Mouse (Mus musculus) liver, embryonic 16.5 days (tissue): ENCODE data around the gene Bmpr1a. TPM values are rescaled to one million over a fixed set of nuclear protein-coding genes. Genes with fewer than 3 reads are reported as not detected.
A peak's percentile ranks its signal among the peaks of the same experiment; 100 is the strongest.

Source experiments
- ATAC-seq: fragments of 200-750 bp; cut with Nextera tagmentation; 2 replicates; pipeline ENCODE4 v1.8.0; 2017; ENCODE audit warnings: low read depth, mild to moderate bottlenecking, moderate number of reproducible peaks, moderate library complexity
- H3K27ac ChIP-seq: fragments of 300-500 bp; sonication (generic); 2 replicates; pipeline ENCODE4 v1.5.1; 2014; ENCODE audit warnings: mild to moderate bottlenecking, low read length
- H3K27me3 ChIP-seq: fragments of 300-500 bp; sonication (generic); 2 replicates; pipeline ENCODE4 v1.6.1; 2014; ENCODE audit warnings: low read depth, low read length, mixed read lengths; ENCODE audit not compliant: control insufficient read depth, insufficient read depth
- H3K36me3 ChIP-seq: fragments of 300-500 bp; sonication (generic); 2 replicates; pipeline ENCODE4 v1.6.1; 2014; ENCODE audit warnings: mild to moderate bottlenecking; ENCODE audit not compliant: control insufficient read depth, insufficient read depth
- H3K4me1 ChIP-seq: fragments of 300-500 bp; sonication (generic); 2 replicates; pipeline ENCODE4 v1.6.1; 2014; ENCODE audit warnings: low read depth, low read length, mixed read lengths; ENCODE audit not compliant: control insufficient read depth
- H3K4me2 ChIP-seq: fragments of 300-500 bp; sonication (generic); 2 replicates; pipeline ENCODE4 v1.6.1; 2014; ENCODE audit warnings: low read depth, low read length, mixed read lengths
- H3K4me3 ChIP-seq: fragments of 300-500 bp; sonication (generic); 2 replicates; pipeline ENCODE4 v1.5.1; 2014; ENCODE audit warnings: low read depth, mild to moderate bottlenecking, low read length
- H3K9ac ChIP-seq: fragments of 300-500 bp; sonication (generic); 2 replicates; pipeline ENCODE4 v1.6.1; 2014; ENCODE audit warnings: low read depth, low read length
- H3K9me3 ChIP-seq: fragments of 300-500 bp; sonication (generic); replicated peaks from 2 replicates; pipeline ENCODE4 v1.6.1; 2016; ENCODE audit warnings: low read length; ENCODE audit not compliant: control insufficient read depth
- WGBS: fragments of 180-500 bp; shearing (Covaris S2); extraction: QIAGEN DNeasy Blood & Tissue Kit; methylation state at CpG from one replicate; pipeline ENCODE4 v1.1.7; 2014; ENCODE audit not compliant: insufficient replicate concordance; 5-methylcytosine and 5-hydroxymethylcytosine counted together
- polyA plus RNA-seq: library from polyadenylated mRNA; unstranded; fragments of >200 nt; fragmentation: Nextera tagmentation; extraction: Ambion mirVana; gene quantifications from 2 replicates; pipeline ENCODE4 v1.2.1, GENCODE M21; 2015

Gene Bmpr1a
- polyA plus RNA-seq, 1 experiment from 2014 or later, result 3.0 TPM

- H3K4me1 ChIP-seq, result no peaks in the 10 kb centered on the region
- H3K27ac ChIP-seq, result peak overlapping the region; percentile 80
- H3K9me3 ChIP-seq, result no peaks in the 10 kb centered on the region
- no peaks in the 10 kb centered on the region for H3K36me3 ChIP-seq
- H3K9ac ChIP-seq, result peak overlapping the region; percentile 62
- H3K4me2 ChIP-seq, result peak overlapping the region; percentile 75
- H3K27me3 ChIP-seq, result peaks cover 44% of the 10 kb centered on the region
- peak; percentile 19 for ATAC-seq
- peak overlapping the region; percentile 67 for H3K4me3 ChIP-seq
- WGBS, result under 1% methylated on average over 58 of the region's 77 CpGs
Measured at GRCm38 (mm10) chr14:34501804-34502474, 1.2 kb downstream of the Bmpr1a start.

DNA sequence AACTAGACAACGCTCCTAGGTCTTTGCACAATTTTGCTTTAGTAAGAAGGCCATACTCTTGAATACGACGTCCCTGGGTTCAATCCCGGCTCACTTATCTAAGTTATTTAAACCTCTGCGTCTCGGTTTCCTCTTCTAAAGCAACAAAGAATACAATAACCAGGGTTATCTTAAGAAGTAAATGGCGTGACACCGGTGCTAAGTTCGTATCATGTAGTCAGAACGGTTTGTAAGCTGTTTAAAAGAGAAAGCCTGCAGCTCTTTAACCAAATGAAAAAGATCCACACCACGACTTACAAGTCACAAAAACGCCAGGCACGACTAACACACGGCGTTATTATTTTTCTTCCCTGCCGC, 1.7 kb downstream of the Bmpr1a start:
- peak overlapping the region; percentile 80; the same call in 1 of the 2 replicates for H3K27ac ChIP-seq
- under 1% methylated on average over 16 of the region's 16 CpGs for WGBS
- H3K9ac ChIP-seq, result peak overlapping the region; percentile 62; the same call in 1 of the 2 replicates
- H3K4me3 ChIP-seq, result peak overlapping the region; percentile 67
- no peaks in the 10 kb centered on the region for H3K9me3 ChIP-seq
- ATAC-seq, result no peak
- peaks cover 43% of the 10 kb centered on the region for H3K27me3 ChIP-seq
- no peaks in the 10 kb centered on the region for H3K4me1 ChIP-seq
- no peaks in the 10 kb centered on the region for H3K36me3 ChIP-seq
- H3K4me2 ChIP-seq, result peak overlapping the region; percentile 75; the same call in 1 of the 2 replicates

GRCm38 (mm10) chr14:34500309-34500708, 2.8 kb downstream of the Bmpr1a start:
- Histone ChIP-seq H3K4me2 (no peak overlapping the region), H3K9ac (no peak overlapping the region), H3K27me3 (peaks cover 41% of the 10 kb centered on the region), H3K9me3 (no peaks in the 10 kb centered on the region), H3K4me3 (no peak overlapping the region), H3K4me1 (no peaks in the 10 kb centered on the region), H3K36me3 (no peaks in the 10 kb centered on the region), H3K27ac (no peak overlapping the region)
- 22% methylated on average over 4 of the region's 4 CpGs for WGBS
- ATAC-seq, result no peak

- Histone ChIP-seq H3K27me3 (peaks cover 41% of the 10 kb centered on the region), H3K4me2 (no peak overlapping the region), H3K4me1 (no peaks in the 10 kb centered on the region), H3K4me3 (no peak overlapping the region), H3K36me3 (no peaks in the 10 kb centered on the region), H3K9ac (no peak overlapping the region), H3K27ac (no peak overlapping the region), H3K9me3 (no peaks in the 10 kb centered on the region)
- 49% methylated on average over 4 of the region's 4 CpGs for WGBS
- ATAC-seq, result no peak
Measured at GRCm38 (mm10) chr14:34499664-34500063, 3.5 kb downstream of the Bmpr1a start.

GRCm38 (mm10) chr14:34497346-34497745, 5.8 kb downstream of the Bmpr1a start:
- WGBS, result 49% methylated on average over 3 of the region's 3 CpGs
- H3K4me1 ChIP-seq, result no peaks in the 10 kb centered on the region
- H3K27me3 ChIP-seq, result peaks cover 19% of the 10 kb centered on the region
- H3K27ac ChIP-seq, result no peak overlapping the region
- H3K36me3 ChIP-seq, result no peaks in the 10 kb centered on the region
- no peak overlapping the region for H3K9ac ChIP-seq
- no peak for ATAC-seq
- H3K4me3 ChIP-seq, result no peak overlapping the region
- H3K4me2 ChIP-seq, result no peak overlapping the region
- H3K9me3 ChIP-seq, result no peaks in the 10 kb centered on the region

GRCm38 (mm10) chr14:34493682-34494081, 9.5 kb downstream of the Bmpr1a start:
- Histone ChIP-seq H3K4me3 (no peak overlapping the region), H3K9ac (no peak overlapping the region), H3K9me3 (no peaks in the 10 kb centered on the region), H3K27me3 (no peaks in the 10 kb centered on the region), H3K27ac (no peak overlapping the region), H3K36me3 (no peaks in the 10 kb centered on the region), H3K4me2 (no peak overlapping the region), H3K4me1 (no peaks in the 10 kb centered on the region; the same call in 1 of the 2 replicates)
- 45% methylated on average over 3 of the region's 3 CpGs for WGBS
- ATAC-seq, result no peak

DNA sequence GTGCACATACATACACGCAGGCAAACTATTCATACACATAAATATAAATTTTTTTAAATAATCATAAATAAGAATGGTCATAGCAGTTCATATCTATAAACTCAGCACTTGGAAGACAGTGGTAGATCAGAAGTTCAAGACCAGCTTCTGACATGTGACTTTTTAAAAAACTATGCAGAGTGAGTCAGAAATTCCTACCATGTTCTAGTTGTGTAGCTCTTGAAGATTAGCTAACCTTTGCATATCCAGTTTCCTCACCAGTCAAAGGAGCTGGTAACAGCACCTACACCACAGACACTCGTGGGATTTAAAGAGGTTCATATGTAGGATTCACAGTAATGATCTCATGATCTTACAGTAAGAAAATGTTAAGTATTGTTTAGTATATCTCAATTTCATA, 10.5 kb downstream of the Bmpr1a start:
- no peak for ATAC-seq

DNA sequence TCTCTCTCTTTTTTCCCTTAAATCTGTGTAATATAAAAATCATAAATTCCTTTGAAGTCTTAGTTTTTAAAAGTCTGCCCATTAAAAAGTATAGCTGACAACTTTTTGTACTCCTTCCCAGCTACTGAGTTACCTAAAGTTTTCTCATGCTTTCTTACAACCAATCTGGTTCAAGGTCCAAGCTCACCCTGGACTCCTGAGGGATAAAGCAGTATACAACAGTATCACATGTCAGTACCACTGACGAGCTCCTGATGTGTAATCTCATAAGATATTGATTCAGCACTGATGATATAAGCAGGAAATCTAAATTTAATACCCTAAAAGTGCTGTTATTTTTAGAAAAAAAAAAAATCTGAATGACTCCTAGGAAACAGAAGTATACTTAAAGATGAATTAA, 12.2 kb downstream of the Bmpr1a start:
- Histone ChIP-seq H3K4me1 (no peaks in the 10 kb centered on the region; the same call in 1 of the 2 replicates), H3K4me3 (no peak overlapping the region), H3K9me3 (no peaks in the 10 kb centered on the region), H3K36me3 (no peaks in the 10 kb centered on the region), H3K27me3 (no peaks in the 10 kb centered on the region), H3K4me2 (no peak overlapping the region), H3K9ac (no peak overlapping the region), H3K27ac (no peak overlapping the region)
- 20% methylated on average over 1 of the region's 1 CpGs for WGBS
- ATAC-seq, result no peak

More for the DNA sequence above, 10.5 kb downstream of the Bmpr1a start:
- Histone ChIP-seq H3K27ac (no peak overlapping the region), H3K36me3 (no peaks in the 10 kb centered on the region), H3K4me2 (no peak overlapping the region), H3K9me3 (no peaks in the 10 kb centered on the region), H3K9ac (no peak overlapping the region), H3K27me3 (no peaks in the 10 kb centered on the region), H3K4me1 (no peaks in the 10 kb centered on the region; the same call in 1 of the 2 replicates), H3K4me3 (no peak overlapping the region)
- WGBS, result 43% methylated on average over 2 of the region's 2 CpGs

GRCm38 (mm10) chr14:34489928-34490327, 13.2 kb downstream of the Bmpr1a start:
- no peaks in the 10 kb centered on the region; the same call in 1 of the 2 replicates for H3K4me1 ChIP-seq
- no peak overlapping the region for H3K9ac ChIP-seq
- peak; percentile 47; the same call in 1 of the 2 replicates for ATAC-seq
- H3K36me3 ChIP-seq, result no peaks in the 10 kb centered on the region
- H3K4me3 ChIP-seq, result no peak overlapping the region
- no peaks in the 10 kb centered on the region for H3K9me3 ChIP-seq
- H3K4me2 ChIP-seq, result 0 out of 2 replicates have a peak overlapping the region, but pooled peaks have one; percentile 50
- H3K27ac ChIP-seq, result peak overlapping the region; percentile 25
- 34% methylated on average over 2 of the region's 2 CpGs for WGBS
- H3K27me3 ChIP-seq, result no peaks in the 10 kb centered on the region
